In the genomic region with DNA sequence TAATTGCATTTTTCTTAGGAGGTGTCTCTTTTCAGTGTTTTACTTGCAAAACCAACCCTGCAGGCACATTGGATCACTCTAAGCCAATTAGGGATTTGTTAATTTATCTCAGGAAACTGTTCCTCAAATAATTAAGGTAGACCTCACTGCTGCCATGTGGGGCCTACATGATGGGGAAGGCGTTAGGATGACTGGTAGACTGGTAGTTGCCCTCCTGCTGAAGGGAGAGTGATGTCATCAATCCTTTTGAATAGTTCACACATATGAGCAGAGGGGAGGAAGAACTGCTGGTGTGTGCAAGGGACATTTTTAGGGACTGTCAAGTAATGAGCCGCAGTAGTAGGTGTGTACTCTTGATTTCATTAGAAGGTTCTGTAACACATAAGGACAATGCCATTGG, we compare ENCODE assay signal across 29 mouse cellular contexts.
DNase-seq lines count a peak whose midpoint lies in the region; ATAC-seq and TF ChIP-seq lines count a peak whose summit lies in the region.
"Had no signal": no experiment of that assay in that cellular context is flagged by ENCODE, and none has a peak within 500 bp of the region (broad histone marks: within the 10 kb centered on the region; RNA-seq: fewer than 3 reads in every experiment).

No protein-coding gene starts in this region.

- H3K9me3 ChIP-seq in hindbrain, embryonic 13.5 days = no peaks in the 10 kb centered on the region
- no peaks in the 10 kb centered on the region for H3K9me3 ChIP-seq in hindbrain, embryonic 11.5 days (ENCODE audit: control insufficient read depth, low read length)
- no peaks in the 10 kb centered on the region for H3K9me3 ChIP-seq in hindbrain, embryonic 15.5 days
- no peaks in the 10 kb centered on the region for H3K9me3 ChIP-seq in hindbrain, embryonic 10.5 days
- no peaks in the 10 kb centered on the region for H3K9me3 ChIP-seq in hindbrain, postnatal 0 days (ENCODE audit: low read length)
- H3K9me3 ChIP-seq: embryonic facial prominence, embryonic 13.5 days; embryonic facial prominence, embryonic 15.5 days; forebrain, embryonic 10.5 days; forebrain, embryonic 12.5 days; G1E had no signal

- H3K27ac ChIP-seq in hindbrain, embryonic 13.5 days = no peak overlapping the region
- no peak overlapping the region for H3K27ac ChIP-seq in hindbrain, embryonic 11.5 days (ENCODE audit: low read depth, low read length)
- no peak overlapping the region for H3K27ac ChIP-seq in hindbrain, embryonic 15.5 days (replicated peaks)
- no peak overlapping the region for H3K27ac ChIP-seq in hindbrain, embryonic 10.5 days
- no peak overlapping the region for H3K27ac ChIP-seq in hindbrain, postnatal 0 days
- H3K27ac ChIP-seq: embryonic facial prominence, embryonic 13.5 days; embryonic facial prominence, embryonic 15.5 days; forebrain, embryonic 10.5 days; forebrain, embryonic 12.5 days had no signal

- no peak overlapping the region for H3K9ac ChIP-seq in hindbrain, embryonic 13.5 days
- no peak overlapping the region for H3K9ac ChIP-seq in hindbrain, embryonic 11.5 days (ENCODE audit: low read depth, low read length)
- no peak overlapping the region for H3K9ac ChIP-seq in hindbrain, embryonic 15.5 days
- H3K9ac ChIP-seq in hindbrain, postnatal 0 days (replicated peaks; ENCODE audit: low read length) = no peak overlapping the region
- H3K9ac ChIP-seq: embryonic facial prominence, embryonic 13.5 days; embryonic facial prominence, embryonic 15.5 days; forebrain, embryonic 12.5 days had no signal

- no peak overlapping the region for H3K4me2 ChIP-seq in hindbrain, embryonic 13.5 days
- no peak overlapping the region for H3K4me2 ChIP-seq in hindbrain, embryonic 11.5 days (replicated peaks; ENCODE audit: low read depth, low read length)
- H3K4me2 ChIP-seq in hindbrain, embryonic 15.5 days = no peak overlapping the region
- no peak overlapping the region for H3K4me2 ChIP-seq in hindbrain, postnatal 0 days (ENCODE audit: low read depth, low read length)
- H3K4me2 ChIP-seq: embryonic facial prominence, embryonic 13.5 days; embryonic facial prominence, embryonic 15.5 days; forebrain, embryonic 12.5 days had no signal

- H3K27me3 ChIP-seq in hindbrain, embryonic 13.5 days = no peaks in the 10 kb centered on the region
- no peaks in the 10 kb centered on the region for H3K27me3 ChIP-seq in hindbrain, embryonic 11.5 days (ENCODE audit: control insufficient read depth, insufficient read depth, low read length)
- H3K27me3 ChIP-seq in hindbrain, embryonic 15.5 days = no peaks in the 10 kb centered on the region
- no peaks in the 10 kb centered on the region for H3K27me3 ChIP-seq in hindbrain, embryonic 10.5 days (ENCODE audit: insufficient read depth, poor library complexity, severe bottlenecking)
- no peaks in the 10 kb centered on the region for H3K27me3 ChIP-seq in hindbrain, postnatal 0 days (ENCODE audit: insufficient read depth, low read length)
- H3K27me3 ChIP-seq: CH12.LX; embryonic facial prominence, embryonic 13.5 days; embryonic facial prominence, embryonic 15.5 days; forebrain, embryonic 12.5 days had no signal

- no peak overlapping the region for H3K4me3 ChIP-seq in hindbrain, embryonic 13.5 days
- H3K4me3 ChIP-seq in hindbrain, embryonic 11.5 days (ENCODE audit: low read depth, low read length) = no peak overlapping the region
- no peak overlapping the region for H3K4me3 ChIP-seq in hindbrain, embryonic 15.5 days
- no peak overlapping the region for H3K4me3 ChIP-seq in hindbrain, embryonic 10.5 days
- H3K4me3 ChIP-seq in hindbrain, postnatal 0 days (ENCODE audit: low read length) = no peak overlapping the region
- H3K4me3 ChIP-seq: embryonic facial prominence, embryonic 13.5 days; embryonic facial prominence, embryonic 15.5 days; erythroblast, embryonic 14.5 days; forebrain, embryonic 10.5 days; forebrain, embryonic 12.5 days had no signal

- no peaks in the 10 kb centered on the region for H3K4me1 ChIP-seq in hindbrain, embryonic 13.5 days (replicated peaks)
- no peaks in the 10 kb centered on the region for H3K4me1 ChIP-seq in hindbrain, embryonic 11.5 days (replicated peaks; ENCODE audit: control insufficient read depth, insufficient read depth, low read length)
- H3K4me1 ChIP-seq in hindbrain, embryonic 15.5 days (replicated peaks) = no peaks in the 10 kb centered on the region
- H3K4me1 ChIP-seq in hindbrain, embryonic 10.5 days (replicated peaks) = no peaks in the 10 kb centered on the region
- no peaks in the 10 kb centered on the region for H3K4me1 ChIP-seq in hindbrain, postnatal 0 days (ENCODE audit: insufficient read depth, low read length)
- H3K4me1 ChIP-seq: embryonic facial prominence, embryonic 13.5 days; embryonic facial prominence, embryonic 15.5 days; forebrain, embryonic 10.5 days; forebrain, embryonic 12.5 days had no signal

- TF ChIP-seq CTCF in hindbrain, postnatal 0 days (IDR thresholded peaks at IDR 0.05; ENCODE audit: low read depth) = no peak

- DNase-seq in hindbrain, embryonic 11.5 days (ENCODE audit: low spot score) = no peak
- DNase-seq in hindbrain, embryonic 10.5 days (ENCODE audit: low spot score) = no peak
- DNase-seq in hindbrain, postnatal 0 days (ENCODE audit: low spot score) = no peak
- DNase-seq in lung, postnatal 36 days = no peak
- DNase-seq: adrenal gland, adult 8-10 months; adrenal gland, postnatal 14 days; adrenal gland, postnatal 36 days; B cell, adult 2 months; cerebellum, adult 11 months; cerebellum, adult 18-20 months; cerebellum, adult 8-10 months; cerebellum, adult 9-11 months; cerebellum, postnatal 14 days; cerebellum, postnatal 36 days; embryo, embryonic 11 days had no signal

- H3K36me3 ChIP-seq in hindbrain, embryonic 13.5 days = no peaks in the 10 kb centered on the region
- H3K36me3 ChIP-seq in hindbrain, embryonic 11.5 days (ENCODE audit: control insufficient read depth, insufficient read depth, low read length) = no peaks in the 10 kb centered on the region
- no peaks in the 10 kb centered on the region for H3K36me3 ChIP-seq in hindbrain, embryonic 15.5 days
- no peaks in the 10 kb centered on the region for H3K36me3 ChIP-seq in hindbrain, embryonic 10.5 days
- H3K36me3 ChIP-seq in hindbrain, postnatal 0 days (ENCODE audit: insufficient read depth, low read length) = no peaks in the 10 kb centered on the region
- H3K36me3 ChIP-seq: embryonic facial prominence, embryonic 13.5 days; embryonic facial prominence, embryonic 15.5 days; forebrain, embryonic 10.5 days; forebrain, embryonic 12.5 days; G1E had no signal

- WGBS in hindbrain, embryonic 13.5 days = 88% methylated on average over 2 of the region's 2 CpGs
- 90% methylated on average over 2 of the region's 2 CpGs for WGBS in hindbrain, embryonic 11.5 days
- WGBS in hindbrain, embryonic 15.5 days = 75% methylated on average over 2 of the region's 2 CpGs
- WGBS in hindbrain, embryonic 10.5 days = 86% methylated on average over 2 of the region's 2 CpGs
- 71% methylated on average over 2 of the region's 2 CpGs for WGBS in hindbrain, postnatal 0 days

- ATAC-seq in hindbrain, embryonic 13.5 days (ENCODE audit: low FRiP score) = peak; percentile 24; the same call in 1 of the 2 replicates
- ATAC-seq in hindbrain, embryonic 11.5 days (ENCODE audit: low FRiP score) = no peak
- ATAC-seq in hindbrain, embryonic 15.5 days (ENCODE audit: low FRiP score, low read depth) = peak; percentile 34; the same call in 1 of the 2 replicates
- peak; percentile 24; the same call in 1 of the 2 replicates for ATAC-seq in hindbrain, postnatal 0 days
- ATAC-seq: activated CD4-positive, CD25-positive, alpha-beta regulatory T cell, adult 4 months; CD4-positive, CD25-positive, alpha-beta regulatory T cell, adult 4 months; forebrain, embryonic 14.5 days; forebrain, embryonic 16.5 days; Patski had no signal
